Mouse (Mus musculus): ENCODE data around the gene Alkbh7.

Gene Alkbh7

DNA sequence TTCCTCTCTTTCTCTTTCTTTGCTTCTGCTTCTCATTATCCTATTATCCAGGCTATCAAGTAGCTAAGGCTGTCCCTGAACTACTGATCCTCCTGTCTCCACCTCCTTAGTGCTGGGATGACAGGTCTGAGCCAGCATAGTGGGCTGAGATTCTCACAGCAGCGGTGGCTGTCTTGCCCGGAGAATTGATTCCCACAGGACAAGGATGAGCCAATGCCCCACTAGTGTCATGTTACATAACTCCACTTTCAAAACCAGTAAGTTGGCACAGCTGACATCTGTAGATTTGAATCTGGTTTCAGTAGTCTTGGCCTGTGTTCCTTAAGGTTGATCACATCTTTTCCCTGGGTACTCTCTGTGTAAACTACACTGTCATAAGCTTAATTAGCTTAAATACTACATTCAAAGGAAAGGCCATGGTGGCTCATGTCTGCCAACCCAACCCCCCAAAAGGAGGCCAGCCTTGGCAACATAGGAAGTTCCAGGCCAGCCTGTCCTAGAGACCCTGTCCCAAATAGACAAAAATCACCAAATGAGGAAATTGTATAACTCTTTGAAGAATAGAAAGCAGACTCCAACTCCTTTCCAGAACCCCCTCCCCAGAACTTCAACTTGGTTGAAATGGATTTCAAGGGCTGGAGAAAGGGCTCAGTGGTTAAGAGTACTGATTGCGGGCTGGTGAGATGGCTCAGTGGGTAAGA, 10.9 kb upstream of the Alkbh7 start:
- peak in 1 of 2 experiments; percentile 9 for DNase-seq (ENCODE audit: low spot score in 2 of 2)

GRCm38 (mm10) chr17:56988441-56988840, 8.7 kb upstream of the Alkbh7 start:
- DNase-seq (ENCODE audit: low spot score in 2 of 2): peak; percentile 20 to 22

GRCm38 (mm10) chr17:56988921-56989430, 8.2 kb upstream of the Alkbh7 start:
- DNase-seq (ENCODE audit: low spot score in 2 of 2): peak; percentile 22 to 32

GRCm38 (mm10) chr17:56989467-56990114, 7.5 kb upstream of the Alkbh7 start:
- peak; percentile 89 to 93 for DNase-seq (ENCODE audit: low spot score in 2 of 2)

DNA sequence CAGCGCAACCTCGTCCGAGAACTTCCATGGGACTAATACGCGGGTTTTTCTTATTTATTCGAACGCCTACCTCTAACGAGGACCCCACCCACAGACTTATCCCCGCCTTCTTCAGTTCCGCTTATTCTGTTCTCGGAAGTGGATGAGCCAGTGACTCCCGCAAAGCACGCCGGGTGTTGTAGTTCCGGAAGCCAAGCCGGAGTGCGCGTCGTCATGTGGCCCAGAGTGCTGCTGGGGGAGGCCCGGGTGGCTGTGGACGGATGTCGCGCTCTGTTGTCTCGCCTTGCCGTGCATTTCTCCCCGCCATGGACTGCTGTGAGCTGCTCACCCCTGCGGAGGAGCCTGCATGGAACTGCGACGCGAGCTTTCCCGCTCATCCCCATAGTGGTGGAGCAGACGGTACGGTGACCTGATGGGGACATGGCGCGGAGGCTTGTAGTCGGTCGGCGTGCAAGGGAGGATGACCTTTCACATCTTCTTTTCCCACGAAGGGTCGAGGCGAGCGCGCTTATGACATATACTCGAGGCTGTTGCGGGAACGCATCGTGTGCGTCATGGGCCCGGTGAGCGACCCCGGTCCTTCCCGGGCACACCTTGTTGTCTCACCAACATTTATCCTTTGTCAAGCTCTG, 6.9 kb upstream of the Alkbh7 start, which contains the start of gene Clpp:
Gene Clpp, plus strand, starts transcription at position 191 of the 632 bp plus-strand sequence.
- peak; percentile 97 to 98 for DNase-seq (ENCODE audit: low spot score in 2 of 2)

DNA sequence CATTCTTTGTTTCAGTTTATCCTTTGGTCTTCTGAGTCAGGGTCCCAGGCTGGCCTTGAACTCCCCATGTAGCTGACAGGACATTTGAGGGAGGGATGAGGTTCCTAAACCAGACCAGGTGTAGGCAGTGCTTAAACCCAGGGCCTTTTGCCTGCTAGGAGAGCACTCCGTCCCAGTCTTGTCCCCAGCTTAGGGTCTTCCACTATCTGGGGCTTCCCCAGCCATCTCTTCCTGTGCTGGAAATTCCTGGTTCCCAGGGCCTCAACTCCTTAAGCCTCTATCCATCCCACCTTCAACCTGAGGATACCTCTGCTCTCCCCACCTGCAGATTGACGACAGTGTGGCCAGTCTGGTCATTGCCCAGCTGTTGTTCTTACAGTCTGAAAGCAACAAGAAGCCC, 6.2 kb upstream of the Alkbh7 start:
- peak in 1 of 2 experiments; percentile 18 for DNase-seq (ENCODE audit: low spot score in 2 of 2)

DNA sequence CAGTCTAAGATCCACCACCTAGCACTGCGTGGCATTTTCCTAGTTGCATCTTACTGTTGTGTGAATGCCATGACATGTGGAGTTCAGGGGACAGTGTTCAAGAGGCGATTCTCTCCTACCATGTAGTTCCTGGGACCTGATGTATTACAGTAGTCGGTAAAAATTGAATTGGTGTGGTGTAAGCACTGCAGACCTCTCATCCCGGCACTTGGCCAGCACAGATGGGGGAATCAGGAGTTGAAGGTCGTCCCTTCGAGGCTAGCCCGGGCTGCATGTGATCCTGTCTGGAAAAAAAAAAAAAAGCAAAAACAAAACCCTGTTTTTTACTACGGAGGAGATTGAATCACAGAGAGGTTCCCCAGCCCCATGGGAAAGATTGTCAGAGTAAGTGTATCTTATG, 2.1 kb upstream of the Alkbh7 start:
- DNase-seq (ENCODE audit: low spot score in 2 of 2): no peak

GRCm38 (mm10) chr17:56996506-56996905, 633 bp upstream of the Alkbh7 start:
- DNase-seq (ENCODE audit: low spot score in 2 of 2): no peak

GRCm38 (mm10) chr17:56999414-56999813, 2.3 kb downstream of the Alkbh7 start:
- DNase-seq (ENCODE audit: low spot score in 2 of 2): no peak

DNA sequence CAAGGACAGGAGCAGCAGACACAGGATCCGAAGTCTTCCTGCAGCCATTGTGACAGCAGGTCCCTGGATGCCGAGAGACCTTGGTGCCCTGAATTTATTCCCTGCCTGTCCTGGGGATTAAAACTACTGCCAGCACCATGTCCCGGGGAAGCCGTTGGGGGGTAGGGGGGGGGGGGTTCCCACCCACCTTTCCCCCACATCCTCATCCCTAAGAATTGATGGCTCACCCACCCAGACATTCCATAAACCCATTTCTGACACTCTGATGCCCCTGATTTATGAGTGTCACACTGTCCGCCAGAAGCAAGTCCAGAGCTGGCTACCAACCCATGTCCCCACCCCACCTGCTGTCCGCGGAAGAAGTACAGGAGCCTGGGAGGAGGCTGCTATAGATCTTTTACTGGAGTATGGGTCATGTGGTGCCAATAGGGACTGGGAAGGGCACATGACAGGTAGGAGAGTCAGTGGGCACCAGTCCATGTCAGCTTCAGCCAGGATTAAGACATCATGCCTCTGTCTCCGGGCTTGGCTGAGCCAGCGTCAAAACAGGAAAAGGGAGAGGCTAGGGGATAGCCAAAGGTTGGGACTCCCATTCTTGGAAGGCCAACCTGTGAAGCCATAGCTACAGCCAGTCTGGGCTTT, 3.0 kb downstream of the Alkbh7 start, which contains the start of gene Pspn:
Gene Pspn, minus strand, starts transcription at position 51 of the 642 bp plus-strand sequence.
- DNase-seq (ENCODE audit: low spot score in 2 of 2): no peak

GRCm38 (mm10) chr17:57001228-57001627, 4.1 kb downstream of the Alkbh7 start:
- DNase-seq (ENCODE audit: low spot score in 2 of 2): no peak

GRCm38 (mm10) chr17:57003994-57004393, 6.9 kb downstream of the Alkbh7 start:
- no peak for DNase-seq (ENCODE audit: low spot score in 2 of 2)

GRCm38 (mm10) chr17:57007137-57007905, 10.2 kb downstream of the Alkbh7 start:
- no peak for DNase-seq (ENCODE audit: low spot score in 2 of 2)

DNA sequence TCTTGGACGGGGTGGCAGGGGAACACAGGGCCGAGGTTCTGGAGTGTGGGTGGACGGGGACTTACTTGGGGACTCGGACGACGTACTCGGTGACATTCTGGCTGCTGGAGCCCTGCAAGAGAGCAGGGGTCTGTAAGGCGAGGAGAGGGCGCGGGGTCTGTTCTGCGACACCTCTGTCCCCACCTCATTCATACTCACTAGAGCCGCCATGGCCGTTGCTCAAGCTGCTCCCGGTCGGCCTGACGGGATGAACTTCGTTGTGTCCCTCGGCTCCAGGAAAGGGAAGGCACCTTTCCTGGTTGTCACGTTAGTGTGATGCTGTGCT, 13.7 kb downstream of the Alkbh7 start:
- DNase-seq (ENCODE audit: low spot score in 2 of 2): no peak

DNA sequence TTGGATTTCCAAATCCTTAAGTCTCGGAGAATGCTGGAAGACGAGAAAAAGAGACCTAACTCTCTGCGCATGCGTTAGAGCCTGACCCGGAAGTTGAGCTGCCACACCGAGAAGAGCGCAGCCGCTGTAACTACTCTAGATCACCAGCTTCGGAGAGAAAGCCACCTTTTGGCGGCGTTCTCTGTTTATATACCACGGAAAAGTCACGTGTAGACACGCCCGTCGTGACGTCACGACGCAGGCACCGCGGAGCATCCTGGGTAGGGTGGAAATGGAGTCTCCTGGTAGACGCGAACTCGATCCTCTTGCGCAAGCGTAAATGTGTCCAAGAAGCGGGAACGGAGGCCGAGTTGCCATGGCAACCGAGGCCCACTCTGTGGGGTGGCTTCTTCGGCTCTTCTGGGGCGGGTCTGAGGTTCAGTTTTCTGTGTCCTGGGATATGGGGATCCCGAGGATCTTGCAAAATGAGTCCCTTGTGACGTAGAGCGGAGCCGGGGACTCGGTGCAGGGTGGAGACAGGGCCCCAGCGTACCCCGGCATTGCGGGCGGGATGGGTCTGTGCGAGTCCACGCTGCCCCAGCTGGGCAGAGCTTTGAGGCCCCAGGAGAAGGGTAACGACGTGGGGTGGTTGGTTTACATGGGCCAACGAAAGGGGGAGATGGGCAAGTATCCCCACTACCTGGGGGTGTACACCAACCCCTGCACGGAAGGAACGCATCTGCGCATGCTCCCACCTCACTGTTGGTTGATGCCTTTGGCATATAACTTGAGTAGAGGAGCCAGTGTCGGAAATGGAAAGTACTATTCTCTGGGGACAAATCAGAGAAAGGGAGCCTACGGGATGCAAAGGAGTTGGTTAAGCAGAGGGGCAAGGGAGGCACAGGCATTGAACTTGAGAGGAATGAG, 14.3 kb downstream of the Alkbh7 start, which contains the start of the genes Gtf2f1 and Gm17949:
Gene Gtf2f1, minus strand, starts transcription at position 53 of the 906 bp plus-strand sequence.
Gene Gm17949, plus strand, starts transcription at position 234 of the 906 bp plus-strand sequence.
- peak; percentile 98 to 99 for DNase-seq (ENCODE audit: low spot score in 2 of 2)

DNA sequence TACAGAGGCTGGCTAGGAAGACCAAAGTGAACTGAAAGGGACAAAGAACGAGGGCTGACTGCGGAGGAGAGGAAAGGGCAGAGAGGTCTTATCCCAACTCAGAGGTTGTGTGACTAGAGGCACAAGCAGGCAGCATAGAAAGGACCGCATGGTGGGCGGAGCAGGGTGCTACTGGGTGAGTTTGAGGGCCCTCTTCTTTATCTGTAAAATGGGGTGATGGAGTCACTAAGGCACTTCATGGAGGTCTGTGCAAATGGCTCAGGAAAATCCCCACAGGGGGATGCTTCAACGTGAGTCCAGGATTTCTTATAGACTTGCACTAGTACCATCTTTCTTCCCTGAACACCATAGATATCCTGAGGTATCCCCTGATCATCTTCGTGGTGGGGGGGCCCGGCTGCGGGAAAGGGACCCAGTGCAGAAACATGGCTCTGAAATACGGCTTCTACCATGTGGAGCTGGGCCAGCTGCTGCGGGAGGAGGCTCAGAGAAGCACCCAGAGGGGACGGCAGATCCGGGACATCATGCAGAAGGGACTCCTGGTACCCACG, 15.2 kb downstream of the Alkbh7 start:
- no peak for DNase-seq (ENCODE audit: low spot score in 2 of 2)

- no peak for DNase-seq (ENCODE audit: low spot score in 2 of 2)
Measured at GRCm38 (mm10) chr17:57019693-57020092, 22.6 kb downstream of the Alkbh7 start.

- no peak for DNase-seq (ENCODE audit: low spot score in 2 of 2)
Measured at GRCm38 (mm10) chr17:57020960-57021359, 23.8 kb downstream of the Alkbh7 start.

GRCm38 (mm10) chr17:57027471-57027870, 30.3 kb downstream of the Alkbh7 start:
- DNase-seq (ENCODE audit: low spot score in 2 of 2): no peak

GRCm38 (mm10) chr17:57029691-57030090, 32.6 kb downstream of the Alkbh7 start:
- no peak for DNase-seq (ENCODE audit: low spot score in 2 of 2)

Data from right cerebral cortex, postnatal 10 days (tissue).